Mouse (Mus musculus) embryonic stem cell, embryonic (primary cell): ENCODE measurements around the gene Kirrel3.

Source experiments
- CTCF ChIA-PET, 4 experiments: fragments of 300-600 bp in 2 of 4; fragments of 350-600 bp in 2 of 4; sonication (Branson Sonifier 250); formaldehyde crosslinking; loops; one replicate each; lab custom pipeline; 2022; ENCODE audit warnings: inconsistent platforms in 2 of 4; lab: Charles Lee
- POLR2A ChIA-PET, 4 experiments: fragments of 300-600 bp in 2 of 4; fragments of 350-600 bp in 2 of 4; sonication (Branson Sonifier 250); formaldehyde crosslinking; loops; one replicate each; lab custom pipeline; 2022; ENCODE audit warnings: antibody characterized with exemption in 4 of 4, inconsistent platforms in 1 of 4; lab: Charles Lee

Gene Kirrel3

GRCm38 (mm10) chr9:34644392-34644791 is 158.7 kb downstream of the Kirrel3 start:
- POLR2A ChIA-PET, result interaction anchor here in 1 of 4 experiments (0.6 kb wide), 1 partner anchor 83 kb away, joined by 3 read pairs; no protein-coding TSS in a partner anchor

GRCm38 (mm10) chr9:34646831-34647230 is 161.1 kb downstream of the Kirrel3 start:
- ChIA-PET POLR2A (interaction anchor here in 2 of 4 experiments (0.6 to 0.7 kb wide), 2 partner anchors 111 to 1350 kb away, joined by 3 to 5 read pairs; no protein-coding TSS in a partner anchor), CTCF (interaction anchor here in 1 of 4 experiments (0.6 to 1.4 kb wide), 2 partner anchors 215 to 520 kb away, joined by 3 read pairs; no protein-coding TSS in a partner anchor)

More at GRCm38 (mm10) chr9:34644392-34644791, 158.7 kb downstream of the Kirrel3 start:
- CTCF ChIA-PET, result interaction anchor here in 2 of 4 experiments (0.6 to 1.5 kb wide), 2 partner anchors 16 to 53 kb away, joined by 3 to 5 read pairs; no protein-coding TSS in a partner anchor

- ChIA-PET CTCF (interaction anchor here in 1 of 4 experiments (0.6 kb wide), 1 partner anchor 9 kb away, joined by 4 read pairs; no protein-coding TSS in a partner anchor), POLR2A (no interaction called here)
Measured at GRCm38 (mm10) chr9:34652278-34652677, 166.6 kb downstream of the Kirrel3 start.

GRCm38 (mm10) chr9:34653141-34653540 is 167.4 kb downstream of the Kirrel3 start:
- CTCF ChIA-PET, result no interaction called here
- POLR2A ChIA-PET, result interaction anchor here in 1 of 4 experiments (0.7 kb wide), 1 partner anchor 151 kb away, joined by 3 read pairs; no protein-coding TSS in a partner anchor

GRCm38 (mm10) chr9:34660566-34660965 is 174.9 kb downstream of the Kirrel3 start:
- ChIA-PET POLR2A (no interaction called here), CTCF (interaction anchor here (0.6 to 1.6 kb wide), 14 partner anchors 8 to 506 kb away, joined by 3 to 6 read pairs (median 4); no protein-coding TSS in a partner anchor)

- ChIA-PET POLR2A (no interaction called here), CTCF (no interaction called here)
Measured at GRCm38 (mm10) chr9:34663412-34663811, 177.7 kb downstream of the Kirrel3 start.

- CTCF ChIA-PET, result no interaction called here
- POLR2A ChIA-PET, result interaction anchor here in 1 of 4 experiments (0.7 to 1.5 kb wide), 2 partner anchors 11 to 61 kb away, joined by 3 read pairs; no protein-coding TSS in a partner anchor
Measured at GRCm38 (mm10) chr9:34665361-34666129, 179.9 kb downstream of the Kirrel3 start.

- ChIA-PET CTCF (no interaction called here), POLR2A (interaction anchor here in 1 of 4 experiments (1.5 kb wide), 1 partner anchor 9 kb away, joined by 3 read pairs; no protein-coding TSS in a partner anchor)
Measured at GRCm38 (mm10) chr9:34667182-34667581, 181.5 kb downstream of the Kirrel3 start.

GRCm38 (mm10) chr9:34670906-34671305 is 185.2 kb downstream of the Kirrel3 start:
- CTCF ChIA-PET, result no interaction called here
- POLR2A ChIA-PET, result interaction anchor here in 1 of 4 experiments (1.0 kb wide), 1 partner anchor 8 kb away, joined by 3 read pairs; no protein-coding TSS in a partner anchor

GRCm38 (mm10) chr9:34686798-34687197 is 201.1 kb downstream of the Kirrel3 start:
- POLR2A ChIA-PET, result interaction anchor here in 1 of 4 experiments (1.5 kb wide), 1 partner anchor 64 kb away, joined by 4 read pairs; no protein-coding TSS in a partner anchor

GRCm38 (mm10) chr9:34688358-34688757 is 202.7 kb downstream of the Kirrel3 start:
- POLR2A ChIA-PET, result interaction anchor here in 2 of 4 experiments (1.2 to 1.5 kb wide), 3 partner anchors 50 to 429 kb away, joined by 3 to 4 read pairs (median 3); no protein-coding TSS in a partner anchor
- CTCF ChIA-PET, result interaction anchor here in 1 of 4 experiments (0.6 to 1.4 kb wide), 3 partner anchors 17 to 478 kb away, joined by 3 read pairs; no protein-coding TSS in a partner anchor

More at GRCm38 (mm10) chr9:34686798-34687197, 201.1 kb downstream of the Kirrel3 start:
- CTCF ChIA-PET, result interaction anchor here in 2 of 4 experiments (0.7 to 0.9 kb wide), 2 partner anchors 94 to 167 kb away, joined by 3 read pairs; no protein-coding TSS in a partner anchor

GRCm38 (mm10) chr9:34689375-34689774 is 203.7 kb downstream of the Kirrel3 start:
- ChIA-PET POLR2A (interaction anchor here in 1 of 4 experiments (0.6 to 1.3 kb wide), 2 partner anchors 51 to 149 kb away, joined by 3 read pairs; no protein-coding TSS in a partner anchor), CTCF (no interaction called here)

GRCm38 (mm10) chr9:34695646-34696045 is 210.0 kb downstream of the Kirrel3 start:
- ChIA-PET CTCF (interaction anchor here in 1 of 4 experiments (0.6 kb wide), 1 partner anchor 8 kb away, joined by 4 read pairs; no protein-coding TSS in a partner anchor), POLR2A (no interaction called here)

- CTCF ChIA-PET, result interaction anchor here in 2 of 4 experiments (0.6 to 0.7 kb wide), 2 partner anchors 9 to 151 kb away, joined by 4 read pairs; no protein-coding TSS in a partner anchor
- POLR2A ChIA-PET, result no interaction called here
Measured at GRCm38 (mm10) chr9:34703547-34704300, 218.0 kb downstream of the Kirrel3 start.

- CTCF ChIA-PET, result interaction anchor here in 1 of 4 experiments (0.7 kb wide), 1 partner anchor 151 kb away, joined by 4 read pairs; no protein-coding TSS in a partner anchor
- POLR2A ChIA-PET, result no interaction called here
Measured at GRCm38 (mm10) chr9:34704357-34704756, 218.7 kb downstream of the Kirrel3 start.

GRCm38 (mm10) chr9:34706350-34706873 is 220.7 kb downstream of the Kirrel3 start:
- ChIA-PET CTCF (interaction anchor here in 1 of 4 experiments (0.6 kb wide), 1 partner anchor 1727 kb away, joined by 3 read pairs; no protein-coding TSS in a partner anchor), POLR2A (interaction anchor here in 1 of 4 experiments (1.3 kb wide), 1 partner anchor 15 kb away, joined by 3 read pairs; no protein-coding TSS in a partner anchor)

GRCm38 (mm10) chr9:34708691-34709090 is 223.0 kb downstream of the Kirrel3 start:
- ChIA-PET POLR2A (interaction anchor here in 2 of 4 experiments (0.5 to 1.0 kb wide), 2 partner anchors 12 to 49 kb away, joined by 3 to 9 read pairs; no protein-coding TSS in a partner anchor), CTCF (no interaction called here)
